Mouse (Mus musculus) neural tube, embryonic 15.5 days (tissue): ENCODE results near the gene Cacna1s. TPM values are rescaled to one million over a fixed set of nuclear protein-coding genes. Genes with fewer than 3 reads are reported as not detected.

Source experiments
- ATAC-seq: fragments of 200-750 bp; cut with Nextera tagmentation; 2 replicates; pipeline ENCODE4 v1.8.0; 2017; ENCODE audit warnings: mild to moderate bottlenecking, moderate TSS enrichment, moderate library complexity; ENCODE audit not compliant: low FRiP score
- H3K27ac ChIP-seq: fragments of 300-500 bp; sonication (generic); replicated peaks from 2 replicates; pipeline ENCODE4 v1.5.1; 2015; ENCODE audit warnings: mild to moderate bottlenecking, inconsistent platforms
- H3K27me3 ChIP-seq: fragments of 300-500 bp; sonication (generic); replicated peaks from 2 replicates; pipeline ENCODE4 v1.6.1; 2015; ENCODE audit warnings: inconsistent platforms
- H3K36me3 ChIP-seq: fragments of 300-500 bp; sonication (generic); 2 replicates; pipeline ENCODE4 v1.6.1; 2015; ENCODE audit warnings: inconsistent platforms
- H3K4me1 ChIP-seq: fragments of 300-500 bp; sonication (generic); 2 replicates; pipeline ENCODE4 v1.6.1; 2015; ENCODE audit warnings: inconsistent platforms
- H3K4me2 ChIP-seq: fragments of 300-500 bp; sonication (generic); 2 replicates; pipeline ENCODE4 v1.6.1; 2015; ENCODE audit warnings: inconsistent platforms, mild to moderate bottlenecking, moderate library complexity
- H3K4me3 ChIP-seq: fragments of 300-500 bp; sonication (generic); replicated peaks from 2 replicates; pipeline ENCODE4 v1.5.1; 2015; ENCODE audit warnings: mild to moderate bottlenecking, inconsistent platforms
- H3K9ac ChIP-seq: fragments of 300-500 bp; sonication (generic); replicated peaks from 2 replicates; pipeline ENCODE4 v1.6.1; 2015; ENCODE audit warnings: mild to moderate bottlenecking, inconsistent platforms
- H3K9me3 ChIP-seq: fragments of 300-500 bp; sonication (generic); replicated peaks from 2 replicates; pipeline ENCODE4 v1.6.1; 2016; ENCODE audit warnings: inconsistent platforms
- WGBS: fragments of 180-500 bp; shearing (Covaris S2); methylation state at CpG from one replicate; pipeline ENCODE4 v1.1.7; 2015; ENCODE audit warnings: mixed read lengths; 5-methylcytosine and 5-hydroxymethylcytosine counted together
- polyA plus RNA-seq: library from polyadenylated mRNA; unstranded; fragments of >200 nt; fragmentation: Nextera tagmentation; extraction: Ambion mirVana; gene quantifications from 2 replicates; pipeline ENCODE4 v1.2.1, GENCODE M21; 2015

The Cacna1s gene
- polyA plus RNA-seq, 1 experiment from 2014 or later: 0.75 TPM

GRCm38 (mm10) chr1:136119571-136120262 lies 67.2 kb downstream of the Cacna1s start:
- no peak overlapping the region for H3K27ac ChIP-seq
- no peak; the same call in 1 of the 2 replicates for ATAC-seq
- H3K4me3 ChIP-seq: no peak overlapping the region
- 49% methylated on average over 7 of the region's 7 CpGs for whole genome bisulfite sequencing
- H3K9ac ChIP-seq: no peak overlapping the region
- H3K4me2 ChIP-seq: no peak overlapping the region
- H3K36me3 ChIP-seq: no peaks in the 10 kb centered on the region
- no peaks in the 10 kb centered on the region for H3K9me3 ChIP-seq
- peaks cover 7% of the 10 kb centered on the region; the same call in 1 of the 2 replicates for H3K4me1 ChIP-seq
- H3K27me3 ChIP-seq: no peaks in the 10 kb centered on the region

- WGBS: 72% methylated on average over 1 of the region's 1 CpGs
- H3K27me3 ChIP-seq: no peaks in the 10 kb centered on the region
- ATAC-seq: no peak
These were observed 67.7 kb downstream of the Cacna1s start for GRCm38 (mm10) chr1:136120263-136120603.

GRCm38 (mm10) chr1:136120785-136121184 lies 68.2 kb downstream of the Cacna1s start:
- 53% methylated on average over 6 of the region's 6 CpGs for WGBS
- Histone ChIP-seq H3K36me3 (no peaks in the 10 kb centered on the region), H3K27me3 (no peaks in the 10 kb centered on the region), H3K9ac (no peak overlapping the region), H3K27ac (no peak overlapping the region), H3K4me1 (peaks cover 7% of the 10 kb centered on the region; the same call in 1 of the 2 replicates), H3K9me3 (no peaks in the 10 kb centered on the region), H3K4me3 (no peak overlapping the region), H3K4me2 (no peak overlapping the region)
- no peak for ATAC-seq

More at GRCm38 (mm10) chr1:136120263-136120603, 67.7 kb downstream of the Cacna1s start:
- H3K4me3 ChIP-seq: no peak overlapping the region
- no peak overlapping the region for H3K9ac ChIP-seq
- peaks cover 7% of the 10 kb centered on the region; the same call in 1 of the 2 replicates for H3K4me1 ChIP-seq
- no peaks in the 10 kb centered on the region for H3K36me3 ChIP-seq
- no peak overlapping the region for H3K4me2 ChIP-seq
- H3K9me3 ChIP-seq: no peaks in the 10 kb centered on the region
- H3K27ac ChIP-seq: no peak overlapping the region

GRCm38 (mm10) chr1:136122030-136122429 lies 69.5 kb downstream of the Cacna1s start:
- Histone ChIP-seq H3K4me3 (no peak overlapping the region), H3K9me3 (no peaks in the 10 kb centered on the region), H3K4me2 (no peak overlapping the region), H3K36me3 (no peaks in the 10 kb centered on the region), H3K27me3 (no peaks in the 10 kb centered on the region), H3K9ac (no peak overlapping the region), H3K27ac (no peak overlapping the region), H3K4me1 (peaks cover 7% of the 10 kb centered on the region; the same call in 1 of the 2 replicates)
- no peak for ATAC-seq
- WGBS: 76% methylated on average over 8 of the region's 8 CpGs

GRCm38 (mm10) chr1:136126159-136126765 lies 73.7 kb downstream of the Cacna1s start:
- ATAC-seq: no peak
- Histone ChIP-seq H3K9me3 (no peaks in the 10 kb centered on the region), H3K4me1 (peaks cover 23% of the 10 kb centered on the region), H3K27me3 (no peaks in the 10 kb centered on the region), H3K4me2 (no peak overlapping the region), H3K27ac (no peak overlapping the region), H3K9ac (no peak overlapping the region), H3K4me3 (no peak overlapping the region), H3K36me3 (no peaks in the 10 kb centered on the region)
- 88% methylated on average over 10 of the region's 10 CpGs for WGBS

- Histone ChIP-seq H3K36me3 (no peaks in the 10 kb centered on the region), H3K9ac (no peak overlapping the region), H3K9me3 (no peaks in the 10 kb centered on the region), H3K27ac (no peak overlapping the region), H3K4me2 (no peak overlapping the region), H3K27me3 (no peaks in the 10 kb centered on the region), H3K4me1 (peaks cover 23% of the 10 kb centered on the region), H3K4me3 (no peak overlapping the region)
- 84% methylated on average over 10 of the region's 10 CpGs for WGBS
- ATAC-seq: no peak
These were observed 74.3 kb downstream of the Cacna1s start for GRCm38 (mm10) chr1:136126895-136127294.

- Histone ChIP-seq H3K4me2 (no peak overlapping the region), H3K9ac (no peak overlapping the region), H3K4me1 (peaks cover 33% of the 10 kb centered on the region), H3K9me3 (no peaks in the 10 kb centered on the region), H3K27ac (no peak overlapping the region), H3K36me3 (no peaks in the 10 kb centered on the region), H3K4me3 (no peak overlapping the region), H3K27me3 (no peaks in the 10 kb centered on the region)
- WGBS: 79% methylated on average over 3 of the region's 3 CpGs
- no peak for ATAC-seq
These were observed 75.3 kb downstream of the Cacna1s start for GRCm38 (mm10) chr1:136127856-136128255.

GRCm38 (mm10) chr1:136128416-136128815 lies 75.9 kb downstream of the Cacna1s start:
- no peak overlapping the region for H3K4me2 ChIP-seq
- peaks cover 38% of the 10 kb centered on the region for H3K4me1 ChIP-seq
- ATAC-seq: no peak
- H3K4me3 ChIP-seq: no peak overlapping the region
- H3K27ac ChIP-seq: no peak overlapping the region
- H3K36me3 ChIP-seq: no peaks in the 10 kb centered on the region
- H3K9me3 ChIP-seq: no peaks in the 10 kb centered on the region
- 55% methylated on average over 5 of the region's 5 CpGs for WGBS
- H3K9ac ChIP-seq: no peak overlapping the region
- H3K27me3 ChIP-seq: no peaks in the 10 kb centered on the region

- Histone ChIP-seq H3K27ac (no peak overlapping the region), H3K4me2 (no peak overlapping the region), H3K9me3 (no peaks in the 10 kb centered on the region), H3K4me1 (peaks cover 45% of the 10 kb centered on the region), H3K9ac (no peak overlapping the region), H3K4me3 (no peak overlapping the region), H3K36me3 (no peaks in the 10 kb centered on the region), H3K27me3 (no peaks in the 10 kb centered on the region)
- 69% methylated on average over 4 of the region's 4 CpGs for WGBS
- ATAC-seq: no peak
These were observed 76.5 kb downstream of the Cacna1s start for GRCm38 (mm10) chr1:136128944-136129589.

GRCm38 (mm10) chr1:136130107-136130506 lies 77.6 kb downstream of the Cacna1s start:
- no peak for ATAC-seq
- Histone ChIP-seq H3K9me3 (no peaks in the 10 kb centered on the region), H3K4me1 (peaks cover 55% of the 10 kb centered on the region), H3K27me3 (no peaks in the 10 kb centered on the region), H3K27ac (peak overlapping the region; percentile 95; the same call in 1 of the 2 replicates), H3K9ac (0 out of 2 replicates have a peak overlapping the region, but pooled peaks have one; percentile 10), H3K4me2 (peak overlapping the region; percentile 72), H3K36me3 (no peaks in the 10 kb centered on the region), H3K4me3 (peak overlapping the region; percentile 94)
- 54% methylated on average over 3 of the region's 3 CpGs for WGBS

- no peaks in the 10 kb centered on the region for H3K27me3 ChIP-seq
- no peaks in the 10 kb centered on the region for H3K36me3 ChIP-seq
- peak within 1 kb of the TSS; percentile 72 for H3K4me2 ChIP-seq
- peak within 1 kb of the TSS; percentile 95 for H3K27ac ChIP-seq
- H3K9me3 ChIP-seq: no peaks in the 10 kb centered on the region
- ATAC-seq: peak; percentile 91
- peak within 1 kb of the TSS; percentile 94 for H3K4me3 ChIP-seq
- under 1% methylated on average over 42 of the region's 42 CpGs for WGBS
- H3K4me1 ChIP-seq: peaks cover 65% of the 10 kb centered on the region
- H3K9ac ChIP-seq: peak within 1 kb of the TSS; percentile 97
These were observed 78.5 kb downstream of the Cacna1s start, which contains the start of gene Kif21b for GRCm38 (mm10) chr1:136130951-136131558. Kif21b (plus strand) TSS chr1:136131389.
